Mouse (Mus musculus) CH12.LX (cell line): ENCODE measurements around the gene 1600014C23Rik.

ENCODE experiments used
- CTCF ChIP-seq, 2 experiments: IDR thresholded peaks in 1 of 2; conservative IDR thresholded peaks in 1 of 2; 2 replicates each; pipeline ENCODE4 v1.5.1; 2011 to 2012; ENCODE audit warnings: low read depth in 2 of 2, low read length in 2 of 2, improper control_type of control experiment in 1 of 2, inconsistent platforms in 1 of 2, mild to moderate bottlenecking in 1 of 2, moderate library complexity in 1 of 2
- USF1 ChIP-seq: IDR thresholded peaks from 2 replicates; pipeline ENCODE4 v1.6.1; 2014; ENCODE audit warnings: low read depth, mild to moderate bottlenecking, inconsistent platforms, low read length, improper control_type of control experiment

GRCm38 (mm10) chr17:45752678-45753077 lies 19.0 kb upstream of the 1600014C23Rik start:
- TF ChIP-seq USF1: no peak
- TF ChIP-seq CTCF (conservative IDR thresholded peaks at IDR 0.05 in 1 of 2, IDR thresholded peaks at IDR 0.05 in 1 of 2; ENCODE audit: low read depth in 2 of 2, low read length in 2 of 2): no peak
